Mouse (Mus musculus) Patski (cell line): ENCODE measurements around the gene Stk40. TPM values are rescaled to one million over a fixed set of nuclear protein-coding genes. Genes with fewer than 3 reads are reported as not detected.
A peak's percentile ranks its signal among the peaks of the same experiment; 100 is the strongest.

Experiments used
- ATAC-seq: fragments of 100-300 bp; one replicate; pipeline ENCODE4 v1.8.0; 2021
- CTCF ChIA-PET: fragments of 350-600 bp; sonication (Branson Sonifier 250); formaldehyde crosslinking; loops from one replicate; lab custom pipeline; 2022; ENCODE audit warnings: inconsistent platforms; lab: Charles Lee
- POLR2A ChIA-PET: fragments of 350-600 bp; sonication (Branson Sonifier 250); formaldehyde crosslinking; loops from one replicate; lab custom pipeline; 2022; ENCODE audit warnings: antibody characterized with exemption, inconsistent platforms; lab: Charles Lee
- DNase-seq: peaks from one replicate; pipeline ENCODE4 v3.0.0-alpha.2; 2011; ENCODE audit warnings: low read depth, low spot score
- H3K27me3 ChIP-seq: fragments of 371-371 bp; one replicate; pipeline ENCODE4 v1.5.1; 2021
- CTCF ChIP-seq: fragments of 100-300 bp; IDR thresholded peaks from one replicate; pipeline ENCODE4 v1.5.1; 2021
- in situ Hi-C: fragments of 300-500 bp; cut with MboI; formaldehyde crosslinking; loops from 3 replicates; pipeline ENCODE4 v1.11.1; 2018; ENCODE audit warnings: low pct_unique_long_range_greater_than_20kb, mixed read lengths
- polyA plus RNA-seq: library from polyadenylated mRNA; unstranded; gene quantifications from one replicate; pipeline ENCODE4 v1.2.3, GENCODE M21; 2021

Stk40 gene
- polyA plus RNA-seq, 1 experiment from 2014 or later: 11.8 TPM

GRCm38 (mm10) chr4:126109613-126110373 is 6.0 kb downstream of the Stk40 start:
- H3K27me3 ChIP-seq: no peaks in the 10 kb centered on the region
- no peak for TF ChIP-seq CTCF
- in situ Hi-C loops: no loop called here
- ATAC-seq (no peak), DNase-seq (no peak)
- ChIA-PET CTCF (interaction anchor here (1.2 to 4.4 kb wide), 4 partner anchors 17 to 107 kb away, joined by 3 to 27 read pairs (median 3); no protein-coding TSS in a partner anchor), POLR2A (interaction anchor here (1.0 to 1.1 kb wide), 3 partner anchors 13 to 39 kb away, joined by 3 to 4 read pairs (median 4); no protein-coding TSS in a partner anchor)

DNA sequence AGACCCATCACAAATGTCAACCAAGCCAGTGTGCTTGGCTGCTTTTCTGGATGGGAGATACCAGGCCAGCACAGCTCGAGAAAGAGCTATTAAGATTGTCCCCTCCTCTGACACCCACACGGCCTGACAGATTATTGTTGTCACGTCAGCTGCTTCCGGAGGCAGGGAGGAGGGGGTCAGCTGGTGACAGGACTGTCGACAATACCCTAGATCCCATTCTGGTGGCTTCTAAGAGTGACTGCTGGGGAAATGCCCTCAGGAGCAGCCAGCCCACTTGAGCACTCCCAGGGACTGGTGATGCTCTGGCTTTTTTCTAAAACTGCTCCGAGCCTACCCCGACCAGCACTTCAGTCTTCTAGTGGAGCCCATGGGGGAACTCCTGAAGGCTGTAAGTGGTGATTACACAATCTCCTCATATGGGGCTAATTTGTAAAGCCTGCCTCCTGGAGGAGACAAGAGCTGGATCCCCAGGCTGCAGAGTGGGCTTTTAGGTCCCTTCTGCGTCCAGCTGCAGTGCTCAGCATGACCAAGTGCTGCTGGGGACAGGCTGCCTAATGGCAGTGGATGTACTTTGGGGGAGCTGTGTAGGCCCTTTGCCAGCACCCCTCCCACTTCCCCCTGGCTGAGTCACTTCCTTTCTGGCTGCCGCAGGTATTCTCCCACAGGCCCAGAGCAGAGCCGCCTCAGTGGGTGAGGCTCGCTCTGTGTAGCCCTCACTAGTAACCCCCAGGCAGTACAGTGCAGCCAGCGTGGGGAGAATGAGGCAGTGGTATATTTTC is 6.8 kb downstream of the Stk40 start:
- ChIA-PET CTCF (interaction anchor here (1.2 to 4.4 kb wide), 4 partner anchors 16 to 106 kb away, joined by 3 to 27 read pairs (median 4); no protein-coding TSS in a partner anchor), POLR2A (interaction anchor here (0.9 to 1.1 kb wide), 4 partner anchors 13 to 38 kb away, joined by 3 to 4 read pairs (median 4); no protein-coding TSS in a partner anchor)
- DNase-seq (peak; percentile 67), ATAC-seq (peak; percentile 74)
- TF ChIP-seq CTCF: no peak
- in situ Hi-C loops: no loop called here
- no peaks in the 10 kb centered on the region for H3K27me3 ChIP-seq

DNA sequence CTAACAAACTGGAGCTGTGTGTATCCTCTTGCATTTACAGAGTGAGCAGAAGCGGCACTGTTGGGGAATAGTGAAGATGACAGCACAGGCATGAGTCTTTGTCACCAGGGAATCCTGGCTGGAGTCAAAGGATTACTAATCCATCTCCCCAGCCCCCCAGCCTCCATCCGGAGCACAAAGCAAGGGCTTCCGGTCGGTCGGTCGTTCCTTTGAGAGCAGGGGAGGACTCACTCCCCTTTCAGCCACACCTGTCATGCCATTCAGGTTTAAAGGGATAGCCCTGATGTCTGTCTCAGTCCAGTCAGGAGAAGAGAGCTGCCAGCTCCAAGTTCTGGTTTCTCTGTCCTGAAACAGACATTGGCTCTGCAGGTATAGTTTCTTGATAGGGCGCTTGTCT is 7.4 kb downstream of the Stk40 start:
- ChIA-PET POLR2A (interaction anchor here (0.9 to 1.7 kb wide), 3 partner anchors 14 to 38 kb away, joined by 3 to 7 read pairs (median 4); partner anchors contain the start of gene Lsm10), CTCF (interaction anchor here (1.2 to 4.4 kb wide), 3 partner anchors 16 to 70 kb away, joined by 3 to 27 read pairs (median 4); no protein-coding TSS in a partner anchor)
- ATAC-seq (peak; percentile 23), DNase-seq (no peak)
- H3K27me3 ChIP-seq: no peaks in the 10 kb centered on the region
- in situ Hi-C loops: no loop called here
- no peak for TF ChIP-seq CTCF

GRCm38 (mm10) chr4:126113243-126113642 is 9.5 kb downstream of the Stk40 start:
- no peak for DNase-seq
- CTCF ChIA-PET: interaction anchor here (1.1 to 4.4 kb wide), 6 partner anchors 10 to 40 kb away, joined by 3 to 27 read pairs (median 6); partner anchors contain the start of gene Stk40
- no peak for TF ChIP-seq CTCF
- ATAC-seq: no peak
- no peaks in the 10 kb centered on the region for H3K27me3 ChIP-seq
- POLR2A ChIA-PET: interaction anchor here (1.2 kb wide), 2 partner anchors 11 to 27 kb away, joined by 4 to 5 read pairs; no protein-coding TSS in a partner anchor
- in situ Hi-C loops: no loop called here

- TF ChIP-seq CTCF: no peak
- no peaks in the 10 kb centered on the region for H3K27me3 ChIP-seq
- no peak for ATAC-seq
- CTCF ChIA-PET: interaction anchor here (0.8 to 2.4 kb wide), 6 partner anchors 10 to 39 kb away, joined by 3 to 8 read pairs (median 4); partner anchors contain the start of gene Stk40
- POLR2A ChIA-PET: interaction anchor here (0.6 to 1.2 kb wide), 2 partner anchors 11 to 86 kb away, joined by 3 to 5 read pairs; no protein-coding TSS in a partner anchor
- in situ Hi-C loops: no loop called here
- no peak for DNase-seq
Observed at GRCm38 (mm10) chr4:126113943-126114342, 10.2 kb downstream of the Stk40 start.

GRCm38 (mm10) chr4:126115411-126115810 is 11.7 kb downstream of the Stk40 start:
- ChIA-PET CTCF (interaction anchor here (0.9 to 1.6 kb wide), 2 partner anchors 9 to 15 kb away, joined by 3 to 5 read pairs; no protein-coding TSS in a partner anchor), POLR2A (no interaction called here)
- TF ChIP-seq CTCF: no peak
- in situ Hi-C loops: no loop called here
- no peaks in the 10 kb centered on the region for H3K27me3 ChIP-seq
- no peak for DNase-seq
- no peak for ATAC-seq

DNA sequence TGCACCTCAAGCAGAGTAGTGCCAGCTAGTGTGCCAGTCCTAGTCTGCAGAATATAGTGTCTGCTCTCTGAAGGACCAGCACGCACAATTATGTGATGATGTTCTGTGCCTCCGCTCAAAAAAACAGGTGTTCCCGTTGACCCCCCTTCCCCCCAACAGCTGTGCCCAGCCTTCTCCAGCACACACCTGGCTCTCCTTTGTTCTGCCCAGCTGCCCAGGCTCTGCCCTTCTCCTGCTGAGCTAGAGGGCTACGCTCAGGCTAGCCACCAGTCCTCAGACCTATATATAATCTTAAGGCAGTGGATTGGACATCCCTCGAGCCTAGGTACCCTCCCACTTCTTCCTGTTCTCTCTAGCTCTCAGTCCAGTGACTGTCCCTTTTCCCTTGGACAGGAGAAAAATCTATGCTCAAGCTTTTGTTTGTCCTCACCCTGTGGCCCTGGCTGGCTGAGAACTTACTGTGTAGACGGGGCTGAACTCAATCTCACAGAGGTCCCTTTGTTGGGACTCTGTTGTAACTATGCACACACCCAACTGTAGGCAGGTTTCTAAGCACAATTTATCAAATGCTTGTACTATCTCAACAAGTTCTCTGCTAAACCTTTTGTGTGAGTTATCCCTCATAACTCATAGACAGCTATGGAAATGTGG is 12.2 kb downstream of the Stk40 start:
- POLR2A ChIA-PET: interaction anchor here (0.8 to 1.0 kb wide), 2 partner anchors 10 to 30 kb away, joined by 3 to 4 read pairs; no protein-coding TSS in a partner anchor
- in situ Hi-C loops: no loop called here
- TF ChIP-seq CTCF: no peak
- no peaks in the 10 kb centered on the region for H3K27me3 ChIP-seq
- DNase-seq (no peak), ATAC-seq (no peak)
- CTCF ChIA-PET: interaction anchor here (0.9 to 1.6 kb wide), 3 partner anchors 9 to 30 kb away, joined by 3 to 5 read pairs (median 3); no protein-coding TSS in a partner anchor

GRCm38 (mm10) chr4:126117116-126117515 is 13.4 kb downstream of the Stk40 start:
- no peak for ATAC-seq
- no peak for DNase-seq
- in situ Hi-C loops: no loop called here
- ChIA-PET CTCF (no interaction called here), POLR2A (interaction anchor here (1.0 kb wide), 1 partner anchor 9 kb away, joined by 4 read pairs; no protein-coding TSS in a partner anchor)
- TF ChIP-seq CTCF: no peak
- no peaks in the 10 kb centered on the region for H3K27me3 ChIP-seq

- in situ Hi-C loops: no loop called here
- no peak for DNase-seq
- TF ChIP-seq CTCF: no peak
- no peaks in the 10 kb centered on the region for H3K27me3 ChIP-seq
- ChIA-PET POLR2A (interaction anchor here (0.6 to 1.8 kb wide), 2 partner anchors 13 to 17 kb away, joined by 3 to 5 read pairs; no protein-coding TSS in a partner anchor), CTCF (no interaction called here)
- no peak for ATAC-seq
Observed at GRCm38 (mm10) chr4:126118651-126119050, 14.9 kb downstream of the Stk40 start.
